28 mouse cellular contexts compared by ENCODE assay signal in the genomic region with DNA sequence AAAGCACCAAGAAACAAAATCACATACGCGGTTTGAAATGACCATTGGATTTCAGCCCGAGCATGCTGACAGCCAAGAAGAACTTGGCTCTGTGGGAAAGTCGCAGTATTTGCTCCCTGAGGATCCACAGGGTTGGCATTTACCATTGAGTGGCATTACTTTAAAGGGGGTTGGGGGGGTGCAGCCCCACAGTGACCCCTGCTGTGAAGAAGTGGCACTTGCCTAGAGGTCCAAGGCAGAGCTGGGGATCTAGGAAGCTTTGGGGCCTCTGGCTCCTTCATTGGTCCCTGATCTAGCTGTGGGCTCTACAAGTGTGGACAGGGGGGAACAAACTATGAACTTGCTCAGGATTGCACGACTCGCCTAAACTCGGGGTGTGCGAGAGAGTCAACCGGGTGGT. TPM values are rescaled to one million over a fixed set of nuclear protein-coding genes. Genes with fewer than 3 reads are reported as not detected.
"Had no signal": no experiment of that assay in that cellular context is flagged by ENCODE, and none has a peak within 500 bp of the region (broad histone marks: within the 10 kb centered on the region; RNA-seq: fewer than 3 reads in every experiment).

No protein-coding gene starts in this region.

- H3K9me3 ChIP-seq: lung, embryonic 15.5 days; midbrain, embryonic 10.5 days; midbrain, embryonic 12.5 days; neural tube, embryonic 12.5 days had no signal

- H3K36me3 ChIP-seq: lung, embryonic 15.5 days; midbrain, embryonic 10.5 days; midbrain, embryonic 12.5 days; neural tube, embryonic 12.5 days had no signal

- H3K27me3 ChIP-seq: lung, embryonic 15.5 days; midbrain, embryonic 12.5 days; neural tube, embryonic 12.5 days had no signal

- H3K27ac ChIP-seq: liver, embryonic 14.5 days; lung, embryonic 15.5 days; macrophage; midbrain, embryonic 10.5 days; midbrain, embryonic 12.5 days; neural tube, embryonic 12.5 days had no signal

- ATAC-seq: lung, postnatal 0 days; midbrain, embryonic 16.5 days had no signal

- H3K4me2 ChIP-seq: lung, embryonic 15.5 days; midbrain, embryonic 12.5 days; neural tube, embryonic 12.5 days had no signal

- DNase-seq: lung, adult 2 months; lung, postnatal 14 days; lung, postnatal 36 days; midbrain, embryonic 14.5 days; retina, postnatal 1 day; right cerebral cortex, adult 18-20 months; right cerebral cortex, postnatal 25 days; right cerebral cortex, postnatal 4 days; spleen, adult 18-20 months; thymus, adult 18-20 months; thymus, postnatal 25 days had no signal

- H3K4me3 ChIP-seq: lung, embryonic 15.5 days; midbrain, embryonic 10.5 days; midbrain, embryonic 12.5 days; neural tube, embryonic 12.5 days had no signal

- H3K4me1 ChIP-seq: lung, embryonic 15.5 days; midbrain, embryonic 10.5 days; midbrain, embryonic 12.5 days; neural tube, embryonic 12.5 days had no signal

- H3K9ac ChIP-seq: liver, embryonic 14.5 days; lung, embryonic 15.5 days; midbrain, embryonic 12.5 days; neural tube, embryonic 12.5 days had no signal

RNA-seq across cellular contexts. Expression of gene AF067061, which starts 15.9 kb away (rescaled TPM):
- total RNA-seq: megakaryocyte, adult 5-6 weeks; megakaryocyte-erythroid progenitor cell, adult 5-6 weeks had no signal
- polyA plus RNA-seq: liver, embryonic 14.5 days; liver, embryonic 16.5 days; lung, adult 2 months; lung, embryonic 15.5 days; lung, postnatal 0 days; macrophage; midbrain, embryonic 10.5 days; midbrain, embryonic 12.5 days; midbrain, embryonic 14.5 days; midbrain, embryonic 16.5 days; neural tube, embryonic 12.5 days; neural tube, embryonic 14.5 days; small intestine, adult 2 months; stomach, embryonic 14.5 days; stomach, embryonic 16.5 days; thymus, postnatal 0 days had no signal

RNA-seq across cellular contexts. Expression of gene BC147527, which starts 21.4 kb away (rescaled TPM):
- polyA plus RNA-seq: midbrain, embryonic 16.5 days; neural tube, embryonic 14.5 days had no signal

RNA-seq across cellular contexts. Expression of gene Tcstv3, which starts 37.9 kb away (rescaled TPM):
- total RNA-seq: megakaryocyte, adult 5-6 weeks; megakaryocyte-erythroid progenitor cell, adult 5-6 weeks; neutrophil, adult 5-6 weeks had no signal
- polyA plus RNA-seq: liver, embryonic 14.5 days; liver, embryonic 16.5 days; lung, adult 2 months; lung, embryonic 15.5 days; lung, postnatal 0 days; macrophage; midbrain, embryonic 10.5 days; midbrain, embryonic 12.5 days; midbrain, embryonic 14.5 days; midbrain, embryonic 16.5 days; neural tube, embryonic 12.5 days; neural tube, embryonic 14.5 days; small intestine, adult 2 months; stomach, embryonic 14.5 days; stomach, embryonic 16.5 days; thymus, postnatal 0 days had no signal

RNA-seq across cellular contexts. Expression of gene Gm21731, which starts 39.9 kb away (rescaled TPM):
- total RNA-seq: megakaryocyte, adult 5-6 weeks; megakaryocyte-erythroid progenitor cell, adult 5-6 weeks; neutrophil, adult 5-6 weeks had no signal
- polyA plus RNA-seq: liver, embryonic 14.5 days; liver, embryonic 16.5 days; lung, adult 2 months; lung, embryonic 15.5 days; lung, postnatal 0 days; macrophage; midbrain, embryonic 10.5 days; midbrain, embryonic 12.5 days; midbrain, embryonic 14.5 days; midbrain, embryonic 16.5 days; neural tube, embryonic 12.5 days; neural tube, embryonic 14.5 days; small intestine, adult 2 months; stomach, embryonic 14.5 days; stomach, embryonic 16.5 days; thymus, postnatal 0 days had no signal
